Mouse (Mus musculus) CH12F3 (cell line): Measurements from ENCODE around the gene Ddias.

ENCODE experiments used
- in situ Hi-C: fragments of 300-500 bp; cut with MboI; formaldehyde crosslinking; loops from 2 replicates; pipeline ENCODE4 v1.14.3; 2020; ENCODE audit warnings: low sequenced_read_pairs

Gene Ddias

GRCm38 (mm10) chr7:92870161-92870560, 3.9 kb downstream of the Ddias start:
- in situ Hi-C loops, result loop anchor here (25.0 kb wide), 1 partner anchor 758 kb away; no protein-coding TSS in a partner anchor

- in situ Hi-C loops, result loop anchor here (10.0 to 25.0 kb wide), 2 partner anchors 232 to 754 kb away; partner anchors contain the start of gene Ankrd42
Measured at GRCm38 (mm10) chr7:92866526-92866925, 7.5 kb downstream of the Ddias start.

GRCm38 (mm10) chr7:92848246-92848645, 25.8 kb downstream of the Ddias start:
- in situ Hi-C loops, result no loop called here

- in situ Hi-C loops, result no loop called here
Measured at GRCm38 (mm10) chr7:92842254-92842653, 31.8 kb downstream of the Ddias start.

GRCm38 (mm10) chr7:92837907-92838306, 36.1 kb downstream of the Ddias start:
- in situ Hi-C loops, result loop anchor here (10.0 kb wide), 1 partner anchor 183 kb away; no protein-coding TSS in a partner anchor

- in situ Hi-C loops, result loop anchor here (10.0 kb wide), 1 partner anchor 182 kb away; no protein-coding TSS in a partner anchor
Measured at GRCm38 (mm10) chr7:92837226-92837625, 36.8 kb downstream of the Ddias start.

GRCm38 (mm10) chr7:92836447-92836846, 37.6 kb downstream of the Ddias start:
- in situ Hi-C loops, result loop anchor here (10.0 kb wide), 1 partner anchor 182 kb away; no protein-coding TSS in a partner anchor

GRCm38 (mm10) chr7:92834391-92834790, 39.7 kb downstream of the Ddias start:
- in situ Hi-C loops, result loop anchor here (10.0 kb wide), 1 partner anchor 180 kb away; no protein-coding TSS in a partner anchor

GRCm38 (mm10) chr7:92832395-92832794, 41.7 kb downstream of the Ddias start:
- in situ Hi-C loops, result loop anchor here (10.0 kb wide), 1 partner anchor 178 kb away; no protein-coding TSS in a partner anchor

- in situ Hi-C loops, result no loop called here
Measured at GRCm38 (mm10) chr7:92827981-92828380, 46.1 kb downstream of the Ddias start.

GRCm38 (mm10) chr7:92826248-92826647, 47.8 kb downstream of the Ddias start:
- in situ Hi-C loops, result no loop called here

- in situ Hi-C loops, result no loop called here
Measured at GRCm38 (mm10) chr7:92822409-92823101, 51.5 kb downstream of the Ddias start.

- in situ Hi-C loops, result no loop called here
Measured at GRCm38 (mm10) chr7:92821871-92822270, 52.2 kb downstream of the Ddias start.

GRCm38 (mm10) chr7:92820941-92821465, 53.0 kb downstream of the Ddias start:
- in situ Hi-C loops, result no loop called here

- in situ Hi-C loops, result no loop called here
Measured at GRCm38 (mm10) chr7:92820410-92820809, 53.6 kb downstream of the Ddias start.

GRCm38 (mm10) chr7:92819656-92820055, 54.4 kb downstream of the Ddias start:
- in situ Hi-C loops, result no loop called here

GRCm38 (mm10) chr7:92817886-92818285, 56.2 kb downstream of the Ddias start:
- in situ Hi-C loops, result no loop called here

- in situ Hi-C loops, result no loop called here
Measured at GRCm38 (mm10) chr7:92817242-92817641, 56.8 kb downstream of the Ddias start.

- in situ Hi-C loops, result no loop called here
Measured at GRCm38 (mm10) chr7:92811667-92812279, 62.3 kb downstream of the Ddias start.
